Mouse (Mus musculus) ovary, postnatal 36 days (tissue): ENCODE data around the gene Fam50a.
"Not testable (repeated sequence)": the region's sequence is repeated elsewhere in the genome, so short reads cannot be mapped to it uniquely, and the experiment has no call there.

Experiments used
- DNase-seq: peaks from one replicate; pipeline ENCODE4 v3.0.0; 2022; ENCODE audit warnings: low spot score, mixed read lengths

Fam50a gene

DNA sequence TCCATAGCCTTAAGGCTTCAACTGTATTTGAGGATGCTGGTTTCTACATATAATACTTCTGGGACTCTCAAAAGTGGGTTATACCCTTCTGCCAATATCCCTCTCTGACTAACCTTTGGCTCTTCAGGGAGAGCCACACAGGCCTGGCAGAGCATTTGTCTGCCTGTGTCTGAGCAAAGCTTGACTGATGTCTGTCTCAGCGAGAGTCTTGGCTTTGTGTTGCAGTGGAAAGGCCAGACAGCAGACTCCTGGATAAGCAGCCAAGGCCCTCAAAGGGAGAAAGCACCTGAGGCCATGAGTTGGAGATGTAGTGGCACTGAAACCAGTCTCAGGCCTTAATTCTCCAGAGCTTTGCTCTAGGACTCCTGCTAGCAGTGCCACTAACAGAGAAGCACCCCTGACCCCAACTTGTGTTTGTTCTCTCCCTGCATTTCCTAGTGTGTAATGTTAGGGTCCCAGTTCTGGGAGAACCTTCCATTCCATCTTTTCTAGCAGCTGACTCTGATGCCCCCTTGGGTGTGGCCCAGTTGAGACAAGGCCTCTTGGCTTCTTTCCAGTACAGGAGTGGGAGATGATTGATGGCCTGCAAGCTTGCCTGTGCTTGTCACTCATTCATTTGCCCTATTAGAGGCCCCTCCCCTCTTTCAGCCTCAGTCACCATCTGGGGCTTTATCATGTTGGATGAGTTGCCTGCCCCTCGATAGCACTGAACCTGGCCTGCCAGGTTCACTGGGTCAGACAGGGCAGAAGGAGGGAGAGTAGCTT, 17.5 kb downstream of the Fam50a start:
- DNase-seq, result no peak

DNA sequence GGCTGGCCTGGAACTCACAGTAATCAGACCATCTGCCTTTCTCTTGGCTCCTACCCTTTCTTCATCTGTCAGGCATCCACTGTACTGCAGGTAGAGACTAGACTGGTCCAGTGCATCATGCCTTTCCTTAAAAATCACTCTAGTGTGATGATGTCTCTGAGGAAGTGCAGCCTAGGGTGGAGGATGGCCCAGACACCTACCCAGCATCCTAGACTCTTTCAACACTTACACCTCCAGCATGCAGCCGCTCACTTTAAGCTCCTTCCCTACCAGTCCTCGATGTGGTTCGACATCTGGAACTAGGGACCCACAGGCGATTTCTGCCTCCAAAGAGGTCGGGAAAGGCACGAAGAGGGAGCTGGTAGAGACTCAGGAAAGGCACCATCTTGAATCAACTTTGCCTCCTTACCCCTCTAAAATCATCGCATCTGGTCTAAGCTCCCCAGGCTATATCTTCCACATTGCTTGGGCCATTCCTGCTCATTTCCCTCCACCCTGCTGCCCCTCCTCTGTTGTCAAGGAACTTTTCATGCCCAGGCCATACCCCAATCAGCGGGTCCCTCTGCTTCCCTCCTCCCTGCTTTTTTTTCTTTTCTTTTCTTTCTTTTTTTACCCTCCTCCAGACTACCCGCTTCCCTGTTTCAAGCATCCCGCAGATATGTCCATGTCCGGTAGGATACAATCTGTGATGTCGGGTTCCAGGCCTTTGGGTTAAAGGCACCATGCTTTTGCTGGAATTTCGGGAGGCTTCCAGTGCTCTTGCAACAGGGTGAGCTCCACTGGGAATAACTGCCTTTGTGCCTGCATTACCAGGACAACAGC, 40.0 kb downstream of the Fam50a start:
- no peak for DNase-seq

DNA sequence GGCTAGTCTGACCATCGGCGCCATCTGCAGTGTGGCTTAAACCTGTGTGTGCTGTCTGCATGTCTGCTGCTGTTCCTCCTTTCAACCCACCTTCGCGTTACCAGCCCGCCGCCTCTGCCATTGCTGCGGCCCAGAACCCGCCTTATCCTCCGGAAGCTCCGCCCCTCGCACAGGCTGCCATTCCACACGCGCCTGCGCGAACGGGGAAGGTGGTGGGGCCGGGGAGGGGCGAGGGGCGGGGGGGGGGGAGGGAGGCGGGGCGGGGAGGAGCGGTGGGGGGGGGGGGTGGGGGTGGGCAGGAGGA, 40.6 kb downstream of the Fam50a start, which contains the start of gene Lage3:
Lage3 (minus strand) TSS at position 152 of the 304 bp plus-strand sequence.
- DNase-seq, result peak; percentile 80

DNA sequence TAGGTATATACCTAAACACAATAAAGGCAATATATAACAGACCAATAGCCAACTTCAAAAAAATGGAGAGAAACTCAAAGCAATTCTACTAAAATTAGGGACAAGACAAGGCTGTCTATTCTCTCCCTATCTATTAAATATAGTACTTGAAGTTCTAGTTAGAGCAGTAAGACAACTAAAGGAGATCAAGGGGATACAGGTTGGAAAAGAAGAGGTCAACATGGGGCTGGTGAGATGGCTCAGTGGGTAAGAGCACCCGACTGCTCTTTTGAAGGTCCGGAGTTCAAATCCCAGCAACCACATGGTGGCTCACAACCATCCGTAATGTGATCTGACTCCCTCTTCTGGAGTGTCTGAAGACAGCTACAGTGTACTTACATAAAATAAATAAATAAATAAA, 44.2 kb downstream of the Fam50a start:
- DNase-seq, result not testable (repeated sequence)

DNA sequence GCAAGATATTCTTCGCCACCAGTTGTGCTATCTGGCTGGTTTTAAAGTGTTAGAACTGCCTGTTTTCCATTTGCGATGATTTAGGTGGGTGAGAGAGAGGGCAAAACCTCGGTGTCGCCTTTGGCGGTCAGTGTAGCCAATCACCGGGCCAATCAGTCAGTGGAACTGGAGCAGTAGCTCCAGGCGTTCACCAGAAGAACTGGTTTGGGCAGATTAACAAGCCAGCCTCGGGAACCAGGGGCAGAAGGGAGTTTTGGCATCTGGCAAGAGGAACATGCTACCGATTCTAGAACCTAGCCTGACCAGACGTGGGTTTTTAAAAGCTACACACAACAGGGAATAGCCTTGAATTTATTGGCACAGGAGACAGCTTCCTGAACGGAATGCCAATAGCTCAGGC, 46.3 kb downstream of the Fam50a start:
- no peak for DNase-seq

DNA sequence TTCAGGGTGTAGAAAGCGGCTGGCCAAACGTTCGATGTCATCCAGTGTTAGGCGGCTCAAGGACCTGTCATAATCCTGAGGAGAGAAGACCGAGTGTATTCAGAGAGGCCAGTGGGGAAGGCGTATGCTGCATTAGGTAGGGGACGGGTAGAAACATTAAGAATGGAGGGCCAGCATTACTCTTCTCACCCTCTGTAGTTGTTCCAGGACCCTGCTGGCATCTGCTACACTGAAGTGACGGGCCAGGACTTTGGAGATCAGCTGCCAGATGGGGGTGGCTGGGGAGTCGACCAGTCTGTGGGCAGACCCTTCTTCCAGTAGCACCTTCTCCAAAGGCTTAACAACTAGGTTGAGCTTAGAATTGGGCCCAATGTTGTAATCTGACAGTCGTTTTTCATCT, 54.7 kb downstream of the Fam50a start:
- DNase-seq, result no peak

DNA sequence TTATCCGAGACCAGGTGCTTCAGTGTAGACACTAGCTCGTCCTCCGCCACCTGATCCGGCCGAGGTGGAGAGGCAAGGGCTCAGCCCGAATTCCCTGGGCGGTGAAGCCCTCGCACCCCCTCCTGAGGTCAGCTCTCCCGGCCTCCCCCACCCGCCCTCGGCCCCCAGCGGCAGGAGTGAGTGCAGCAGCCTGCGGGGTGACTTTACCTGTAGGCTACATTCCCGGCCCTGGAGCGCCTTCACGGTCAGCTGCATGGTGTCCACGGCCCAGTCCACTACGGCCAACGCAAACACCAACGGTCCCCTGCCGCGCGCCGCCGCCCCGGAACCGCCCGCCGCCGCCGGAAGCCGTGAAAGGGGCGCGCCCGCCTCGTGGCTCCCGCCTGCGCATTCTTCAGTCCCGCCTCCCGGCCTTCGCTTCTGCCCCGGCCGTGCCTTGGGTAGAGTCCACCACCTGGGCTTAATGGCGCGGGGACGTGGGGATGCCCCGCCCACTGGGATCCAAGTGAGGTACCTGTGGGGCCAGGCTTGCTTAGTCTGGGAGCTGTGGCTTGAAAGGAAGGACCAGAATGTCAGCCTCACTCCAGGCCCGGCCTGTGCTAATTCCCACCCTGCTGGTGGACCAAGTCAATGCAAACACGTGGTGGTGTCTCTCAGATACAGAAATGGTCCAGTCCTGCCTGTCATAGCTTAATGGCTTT, 55.5 kb downstream of the Fam50a start:
- DNase-seq, result peak; percentile 76
